Mouse (Mus musculus) NIH3T3 (cell line): ENCODE results near the gene Olfr361.
"Not testable (repeated sequence)": the region's sequence is repeated elsewhere in the genome, so short reads cannot be mapped to it uniquely, and the experiment has no call there.

ENCODE experiments used
- DNase-seq: peaks from one replicate; pipeline ENCODE4 v3.0.0-alpha.2; 2012; ENCODE audit warnings: low read depth

Gene Olfr361

GRCm38 (mm10) chr2:37089190-37089589, at the start of gene Olfr361:
TSS of gene Olfr361 (minus strand) at chr2:37089290.
- not testable (repeated sequence) for DNase-seq

GRCm38 (mm10) chr2:37117810-37118209, 28.7 kb upstream of the Olfr361 start, which contains the start of gene Olfr362:
TSS of gene Olfr362 (minus strand) at chr2:37117910.
- no peak for DNase-seq

GRCm38 (mm10) chr2:37065446-37065845, 23.6 kb downstream of the Olfr361 start, which contains the start of gene Olfr360:
TSS of gene Olfr360 (plus strand) at chr2:37065746.
- DNase-seq, result no peak
